Mouse (Mus musculus) layer of hippocampus, adult 2 months (tissue): ENCODE data around the gene Med24. TPM values are rescaled to one million over a fixed set of nuclear protein-coding genes. Genes with fewer than 3 reads are reported as not detected.
"Not testable (repeated sequence)": the region's sequence is repeated elsewhere in the genome, so short reads cannot be mapped to it uniquely, and the experiment has no call there.

Experiments
- DNase-seq, 2 experiments: peaks; one replicate each; pipeline ENCODE4 v3.0.0; 2022; ENCODE audit warnings: low spot score in 2 of 2
- H3K27ac ChIP-seq: fragments of 200-600 bp; 2 replicates; pipeline ENCODE4 v1.8.1; 2022
- H3K4me3 ChIP-seq: fragments of 200-600 bp; 2 replicates; pipeline ENCODE4 v1.8.1; 2022; ENCODE audit warnings: mild to moderate bottlenecking
- CTCF ChIP-seq: fragments of 200-600 bp; conservative IDR thresholded peaks from 2 replicates; pipeline ENCODE4 v1.8.1; 2022; ENCODE audit warnings: antibody characterized with exemption, mild to moderate bottlenecking, moderate library complexity
- total RNA-seq, 2 experiments: library from RNA; stranded (reverse); gene quantifications; 2 replicates each; pipeline ENCODE4 v1.2.3; 2021

Med24 gene
- total RNA-seq, 2 experiments from 2014 or later: 146 to 148 TPM

- peak in 1 of 2 experiments; percentile 72 for DNase-seq
- no peak for TF ChIP-seq CTCF
- H3K27ac ChIP-seq: peak within 1 kb of the TSS; percentile 100
- peak within 1 kb of the TSS; percentile 100 for H3K4me3 ChIP-seq
These were observed 11.3 kb upstream of the Med24 start, which contains the start of gene Thra for GRCm38 (mm10) chr11:98740393-98741050. TSS of gene Thra (plus strand) at chr11:98740638.

- no peak for TF ChIP-seq CTCF
- Histone ChIP-seq H3K27ac (peak overlapping the region; percentile 100), H3K4me3 (peak overlapping the region; percentile 100)
- DNase-seq: no peak
These were observed 10.8 kb upstream of the Med24 start for GRCm38 (mm10) chr11:98740026-98740392.

GRCm38 (mm10) chr11:98738925-98739324, 9.7 kb upstream of the Med24 start:
- DNase-seq: no peak
- TF ChIP-seq CTCF: no peak
- Histone ChIP-seq H3K27ac (peak overlapping the region; percentile 100), H3K4me3 (no peak overlapping the region)

GRCm38 (mm10) chr11:98738428-98738911, 9.2 kb upstream of the Med24 start:
- no peak overlapping the region for H3K4me3 ChIP-seq
- DNase-seq: no peak
- TF ChIP-seq CTCF: no peak
- H3K27ac ChIP-seq: peak overlapping the region; percentile 100

- DNase-seq, H3K4me3 ChIP-seq: not testable (repeated sequence)
- peak overlapping the region; percentile 100; the same call in 1 of the 2 replicates for H3K27ac ChIP-seq
These were observed 8.0 kb upstream of the Med24 start for GRCm38 (mm10) chr11:98737220-98737619.

DNA sequence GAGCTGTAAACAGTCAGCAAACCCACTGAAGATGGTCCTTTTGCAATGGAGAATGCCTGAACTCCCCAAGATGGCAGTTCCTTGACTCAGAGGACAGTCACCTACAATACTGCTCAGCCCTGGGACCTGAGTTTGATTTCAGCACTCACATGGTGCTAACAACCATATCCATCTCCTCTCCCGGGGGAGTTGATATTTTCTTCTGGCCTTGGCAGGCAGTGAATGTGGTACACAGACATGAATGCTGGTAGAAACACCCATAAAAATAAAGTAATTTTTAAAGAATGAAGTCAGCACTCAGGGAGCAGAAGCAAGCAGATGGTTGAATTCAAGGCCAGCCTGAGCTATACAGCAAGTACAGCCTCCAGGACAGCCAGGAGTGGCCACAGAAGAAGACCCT, 6.9 kb upstream of the Med24 start:
- H3K27ac ChIP-seq: peak overlapping the region; percentile 100
- DNase-seq: no peak
- no peak for TF ChIP-seq CTCF
- H3K4me3 ChIP-seq: no peak overlapping the region

- TF ChIP-seq CTCF: no peak
- peak in 1 of 2 experiments; percentile 25 for DNase-seq
- H3K4me3 ChIP-seq: no peak overlapping the region
- peak overlapping the region; percentile 100 for H3K27ac ChIP-seq
These were observed 5.9 kb upstream of the Med24 start for GRCm38 (mm10) chr11:98735111-98735510.

DNA sequence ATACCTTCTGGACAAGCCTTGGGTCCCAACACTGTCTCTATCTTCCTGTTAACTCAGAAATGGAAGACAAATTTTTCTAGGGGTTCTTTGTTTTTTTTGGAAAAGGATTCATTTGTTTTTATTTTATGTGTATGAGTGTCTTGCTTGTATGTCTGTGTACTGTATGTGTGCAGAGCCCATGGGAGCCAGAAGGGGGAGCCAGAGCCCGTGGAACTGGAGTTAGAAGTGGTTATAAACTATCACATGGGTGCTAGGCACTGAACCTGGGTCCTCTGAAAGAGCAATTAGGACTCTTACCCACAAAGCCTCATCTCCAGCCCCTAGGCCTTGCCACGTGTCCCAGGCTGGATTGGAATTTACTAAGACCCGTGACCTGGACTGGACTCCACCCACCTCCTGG, 4.8 kb upstream of the Med24 start:
- H3K27ac ChIP-seq: peak overlapping the region; percentile 100
- DNase-seq: no peak

DNA sequence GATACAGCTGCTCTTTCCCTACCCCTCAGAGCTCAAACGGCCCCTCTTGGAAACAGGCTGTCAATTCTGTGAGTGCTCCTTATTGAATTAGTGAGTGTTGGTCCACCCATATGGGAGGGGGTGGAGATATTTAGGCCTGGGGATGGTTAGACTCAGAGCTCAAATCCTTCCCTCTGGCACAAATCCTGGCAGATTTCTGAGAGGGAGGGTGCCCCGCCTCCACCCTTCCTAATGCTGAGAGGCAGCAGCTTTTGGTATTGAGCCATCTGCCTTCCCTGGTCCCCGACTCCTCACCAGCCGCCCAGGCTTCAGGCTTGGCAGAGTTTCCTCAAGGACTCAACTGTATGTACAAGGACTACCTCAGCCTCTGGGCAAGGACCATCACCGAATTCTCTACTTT, 1.9 kb upstream of the Med24 start:
- peak; percentile 76 to 90 for DNase-seq
- Histone ChIP-seq H3K4me3 (no peak overlapping the region), H3K27ac (peak overlapping the region; percentile 90)
- no peak for TF ChIP-seq CTCF

More for the DNA sequence above, 4.8 kb upstream of the Med24 start:
- peak; percentile 64 for TF ChIP-seq CTCF
- H3K4me3 ChIP-seq: no peak overlapping the region

GRCm38 (mm10) chr11:98730727-98731126, 1.5 kb upstream of the Med24 start:
- TF ChIP-seq CTCF: no peak
- no peak overlapping the region for H3K4me3 ChIP-seq
- peak overlapping the region; percentile 90 for H3K27ac ChIP-seq
- DNase-seq: no peak

GRCm38 (mm10) chr11:98725926-98726506, 3.2 kb downstream of the Med24 start:
- no peak for TF ChIP-seq CTCF
- Histone ChIP-seq H3K4me3 (no peak overlapping the region), H3K27ac (no peak overlapping the region)
- no peak for DNase-seq

DNA sequence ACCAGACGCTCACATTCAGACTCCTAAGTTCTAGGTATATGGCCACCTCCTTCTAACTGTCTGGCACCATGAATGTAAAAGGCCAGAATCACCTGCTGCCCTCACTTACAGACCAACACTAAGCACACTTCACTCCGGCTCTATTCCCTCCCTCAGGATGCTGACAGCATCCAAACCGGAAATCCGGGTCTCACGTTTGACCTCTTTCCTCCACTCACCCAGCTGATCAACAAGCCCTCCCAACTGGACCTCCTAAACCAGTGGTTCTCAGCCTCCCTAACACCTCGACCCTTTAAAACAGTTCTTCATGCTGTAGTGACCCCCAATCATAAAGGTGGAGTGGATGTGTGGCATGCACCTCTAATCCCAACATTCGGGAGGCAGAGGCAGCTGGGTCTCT, 6.1 kb downstream of the Med24 start:
- TF ChIP-seq CTCF: no peak
- peak overlapping the region; percentile 74; the same call in 1 of the 2 replicates for H3K27ac ChIP-seq
- no peak overlapping the region for H3K4me3 ChIP-seq
- no peak for DNase-seq

- TF ChIP-seq CTCF: peak; percentile 80
- Histone ChIP-seq H3K27ac (peak overlapping the region; percentile 74), H3K4me3 (no peak overlapping the region)
- DNase-seq: no peak
These were observed 7.6 kb downstream of the Med24 start for GRCm38 (mm10) chr11:98721458-98722226.
